Mouse (Mus musculus): ENCODE measurements around the gene Nrxn3.

GRCm38 (mm10) chr12:88957431-88957830 is 234.8 kb downstream of the Nrxn3 start:
- TF ChIP-seq SRF (IDR thresholded peaks at IDR 0.05; ENCODE audit: control insufficient read depth, insufficient read length, low read depth) = no peak
- no peak for TF ChIP-seq POLR2AphosphoS2 (IDR thresholded peaks at IDR 0.05; ENCODE audit: insufficient read length, low read depth)
- no peak for TF ChIP-seq POLR2A (IDR thresholded peaks at IDR 0.05; ENCODE audit: insufficient read length, low read depth)
